Mouse (Mus musculus) brain, adult 2 months (tissue): ENCODE results near the gene Tmco1.

Experiments used
- DNase-seq: peaks from one replicate; pipeline ENCODE4 v3.0.0; 2011; ENCODE audit warnings: low read depth, low spot score

Gene Tmco1

DNA sequence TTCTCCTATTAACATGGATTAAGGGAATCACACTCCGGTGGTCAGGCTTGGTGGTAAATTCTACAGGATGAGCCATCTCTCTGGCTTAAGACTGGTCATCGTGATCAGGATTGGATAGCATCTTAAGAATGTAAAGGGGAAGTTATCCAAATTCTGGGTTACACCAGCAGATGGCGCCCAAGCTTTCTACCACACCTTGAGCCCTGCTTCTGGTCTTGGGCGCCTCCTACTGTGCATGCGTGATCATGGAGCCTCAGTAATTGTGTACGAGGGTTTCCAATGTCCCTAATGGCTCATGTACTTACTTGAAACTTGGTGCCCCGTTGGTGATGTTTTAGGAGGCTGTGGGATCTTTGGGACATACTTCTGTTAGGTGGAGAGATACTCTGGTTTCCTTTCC lies 61.7 kb downstream of the Tmco1 start:
- peak; percentile 94 for DNase-seq

GRCm38 (mm10) chr1:167372739-167373138 lies 64.6 kb downstream of the Tmco1 start:
- DNase-seq, result no peak

GRCm38 (mm10) chr1:167374003-167374784 lies 66.0 kb downstream of the Tmco1 start:
- peak; percentile 43 for DNase-seq

DNA sequence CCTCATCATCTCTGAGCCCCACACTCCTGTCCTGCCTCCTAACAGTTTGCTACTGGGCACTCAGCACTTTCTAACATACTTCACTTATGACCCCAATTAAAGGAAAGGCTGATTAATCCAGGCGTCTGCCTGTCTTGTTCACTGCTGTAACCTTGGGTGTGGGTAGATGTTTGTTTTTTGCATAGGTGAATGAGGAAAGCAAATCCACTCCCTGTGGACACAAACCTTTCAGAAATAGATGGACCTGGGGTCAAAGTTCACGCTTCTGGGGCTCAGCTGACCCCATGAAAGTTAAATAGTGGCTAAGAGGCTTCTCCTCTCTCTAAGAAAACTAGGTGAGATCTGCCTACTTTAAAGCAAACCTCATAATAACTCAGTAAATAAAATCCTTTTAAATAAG lies 66.8 kb downstream of the Tmco1 start:
- DNase-seq, result no peak

DNA sequence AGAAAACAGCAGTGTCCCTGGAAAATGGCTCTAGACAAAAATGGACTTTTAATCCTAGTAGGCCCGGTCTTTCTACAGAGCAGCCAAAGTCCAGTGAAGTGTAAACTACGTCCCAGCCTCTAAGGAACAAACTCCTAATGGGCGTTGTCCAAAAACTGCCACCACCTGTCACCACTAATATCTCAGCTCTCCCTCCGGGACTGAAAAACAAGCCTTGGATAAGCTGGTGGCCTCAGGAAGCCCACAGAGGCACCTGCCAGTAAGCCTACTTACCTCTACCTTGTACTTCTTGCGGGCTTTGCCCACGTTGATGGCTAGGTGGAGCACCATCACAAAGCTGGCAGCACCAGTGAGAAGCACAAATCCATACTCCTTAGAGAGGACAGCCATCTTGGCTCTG lies 69.8 kb downstream of the Tmco1 start:
- no peak for DNase-seq

GRCm38 (mm10) chr1:167379751-167380150 lies 71.6 kb downstream of the Tmco1 start:
- no peak for DNase-seq

GRCm38 (mm10) chr1:167380223-167380622 lies 72.0 kb downstream of the Tmco1 start:
- no peak for DNase-seq

DNA sequence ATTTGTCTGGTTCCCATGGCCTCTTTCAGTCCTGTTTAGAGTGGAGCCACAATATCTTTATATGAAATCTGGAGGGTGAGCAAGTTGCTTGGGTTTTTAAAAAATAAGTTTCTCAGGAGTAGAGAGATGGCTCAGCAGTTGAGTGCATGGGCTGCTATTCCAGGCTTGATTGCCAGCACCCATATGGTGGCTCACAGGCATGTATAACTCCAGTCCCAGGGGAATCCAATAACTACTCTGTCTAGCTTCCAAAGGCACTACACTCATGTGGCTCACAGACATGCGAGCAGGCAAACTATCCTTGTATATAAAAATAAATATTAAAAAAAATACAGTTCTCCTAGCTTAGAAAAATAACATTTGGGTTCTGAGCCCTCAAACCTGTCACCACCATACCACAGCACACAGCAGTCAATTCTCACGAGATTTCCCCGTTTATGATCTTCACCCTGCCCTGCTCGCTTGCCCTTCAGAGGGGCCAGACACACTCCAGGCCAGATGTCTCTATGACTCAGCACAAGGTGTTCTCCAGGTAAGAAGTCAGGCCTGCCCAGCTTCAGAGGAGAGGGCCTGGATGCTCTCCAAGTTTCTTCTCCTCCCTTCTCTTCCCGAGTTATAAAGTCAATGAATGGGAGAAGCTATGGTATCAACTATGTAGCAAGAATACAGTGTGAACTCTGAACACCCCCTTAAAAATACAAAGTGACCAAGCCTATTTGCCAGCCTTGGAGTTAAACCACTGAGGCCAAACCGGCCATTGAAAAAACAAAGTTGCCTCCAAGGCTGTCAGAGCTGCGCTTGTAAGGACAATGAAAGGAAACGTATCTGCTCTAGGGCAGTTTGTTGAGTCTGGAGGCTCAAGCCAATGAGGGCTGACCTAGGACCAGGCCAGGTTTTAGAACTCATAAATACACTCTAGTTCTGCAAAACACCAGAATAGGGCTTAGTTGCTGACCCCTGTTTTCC lies 73.2 kb downstream of the Tmco1 start:
- no peak for DNase-seq

- DNase-seq, result no peak
These were observed 74.1 kb downstream of the Tmco1 start for GRCm38 (mm10) chr1:167382316-167382715.

DNA sequence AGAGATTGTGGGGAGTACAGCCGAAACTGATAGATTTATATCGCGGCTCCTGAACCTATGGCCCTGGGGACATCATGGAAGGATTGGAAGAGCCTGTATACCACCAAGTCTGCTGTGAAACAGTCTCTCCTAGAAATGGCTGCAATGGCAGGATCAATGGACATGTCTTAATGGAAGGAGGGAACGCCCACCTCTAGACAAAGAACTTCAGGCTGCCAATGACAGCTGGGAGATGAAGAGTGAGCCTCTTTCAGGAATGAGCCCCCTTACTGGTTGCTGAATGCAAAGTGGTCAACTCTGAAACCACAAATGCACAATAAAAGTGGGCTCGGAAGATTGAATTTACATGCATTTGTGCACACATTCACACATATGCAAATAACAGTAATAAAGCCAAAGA lies 74.6 kb downstream of the Tmco1 start:
- no peak for DNase-seq

- no peak for DNase-seq
These were observed 75.0 kb downstream of the Tmco1 start for GRCm38 (mm10) chr1:167383178-167383577.
